Mouse (Mus musculus): ENCODE measurements around the gene Hoxa10. TPM values are rescaled to one million over a fixed set of nuclear protein-coding genes. Genes with fewer than 3 reads are reported as not detected.

Gene Hoxa10
- polyA plus RNA-seq, 1 experiment from 2014 or later: not detected

GRCm38 (mm10) chr6:52213119-52213986 is 27.3 kb downstream of the Hoxa10 start, which contains the start of the genes Hoxa3 and Gm28308:
Hoxa3 (minus strand) TSS chr6:52213336.
Gm28308 (minus strand) TSS chr6:52213339.
- ATAC-seq (replicated peaks; ENCODE audit: low FRiP score) (no peak), DNase-seq (ENCODE audit: low spot score) (peak; percentile 62)
- Histone ChIP-seq H3K4me2 (ENCODE audit: low read depth, low read length, severe bottlenecking) (no peak within 1 kb of the TSS), H3K4me1 (replicated peaks; ENCODE audit: control insufficient read depth, insufficient read depth, low read length) (peaks cover 11% of the 10 kb centered on the region), H3K27me3 (ENCODE audit: control insufficient read depth, insufficient read depth, low read length) (peaks cover 99% of the 10 kb centered on the region), H3K9me3 (ENCODE audit: control insufficient read depth, low read length) (no peaks in the 10 kb centered on the region), H3K4me3 (ENCODE audit: low read depth, low read length) (no peak within 1 kb of the TSS), H3K9ac (ENCODE audit: low read length) (no peak within 1 kb of the TSS), H3K36me3 (ENCODE audit: control insufficient read depth, insufficient read depth, low read length) (no peaks in the 10 kb centered on the region), H3K27ac (ENCODE audit: low read depth, low read length) (no peak within 1 kb of the TSS)
- WGBS: 3% methylated on average over 38 of the region's 38 CpGs

- peaks cover 99% of the 10 kb centered on the region for H3K27me3 ChIP-seq (ENCODE audit: control insufficient read depth, insufficient read depth, low read length)
Measured at GRCm38 (mm10) chr6:52212556-52213118, 28.0 kb downstream of the Hoxa10 start.

GRCm38 (mm10) chr6:52211961-52212360 is 28.7 kb downstream of the Hoxa10 start:
- no peaks in the 10 kb centered on the region for H3K36me3 ChIP-seq (ENCODE audit: control insufficient read depth, insufficient read depth, low read length)
- H3K4me2 ChIP-seq (ENCODE audit: low read depth, low read length, severe bottlenecking): no peak overlapping the region
- 3% methylated on average over 13 of the region's 13 CpGs for WGBS

More at GRCm38 (mm10) chr6:52212556-52213118, 28.0 kb downstream of the Hoxa10 start:
- Histone ChIP-seq H3K4me2 (ENCODE audit: low read depth, low read length, severe bottlenecking) (no peak overlapping the region), H3K9ac (ENCODE audit: low read length) (no peak overlapping the region), H3K4me3 (ENCODE audit: low read depth, low read length) (no peak overlapping the region), H3K9me3 (ENCODE audit: control insufficient read depth, low read length) (no peaks in the 10 kb centered on the region), H3K36me3 (ENCODE audit: control insufficient read depth, insufficient read depth, low read length) (no peaks in the 10 kb centered on the region), H3K4me1 (replicated peaks; ENCODE audit: control insufficient read depth, insufficient read depth, low read length) (peaks cover 11% of the 10 kb centered on the region), H3K27ac (ENCODE audit: low read depth, low read length) (no peak overlapping the region)
- DNase-seq (ENCODE audit: low spot score): peak; percentile 47
- under 1% methylated on average over 22 of the region's 22 CpGs for WGBS
- no peak for ATAC-seq (replicated peaks; ENCODE audit: low FRiP score)

GRCm38 (mm10) chr6:52211170-52211935 is 29.3 kb downstream of the Hoxa10 start:
- Histone ChIP-seq H3K4me2 (ENCODE audit: low read depth, low read length, severe bottlenecking) (no peak overlapping the region), H3K27me3 (ENCODE audit: control insufficient read depth, insufficient read depth, low read length) (peaks cover 99% of the 10 kb centered on the region), H3K27ac (ENCODE audit: low read depth, low read length) (no peak overlapping the region), H3K4me1 (replicated peaks; ENCODE audit: control insufficient read depth, insufficient read depth, low read length) (peaks cover 5% of the 10 kb centered on the region; the same call in 1 of the 2 replicates), H3K9me3 (ENCODE audit: control insufficient read depth, low read length) (no peaks in the 10 kb centered on the region), H3K36me3 (ENCODE audit: control insufficient read depth, insufficient read depth, low read length) (no peaks in the 10 kb centered on the region), H3K4me3 (ENCODE audit: low read depth, low read length) (no peak overlapping the region), H3K9ac (ENCODE audit: low read length) (no peak overlapping the region)
- ATAC-seq (replicated peaks; ENCODE audit: low FRiP score) (no peak), DNase-seq (ENCODE audit: low spot score) (peak; percentile 88)
- under 1% methylated on average over 37 of the region's 37 CpGs for WGBS

More at GRCm38 (mm10) chr6:52211961-52212360, 28.7 kb downstream of the Hoxa10 start:
- no peak overlapping the region for H3K9ac ChIP-seq (ENCODE audit: low read length)
- peaks cover 6% of the 10 kb centered on the region for H3K4me1 ChIP-seq (replicated peaks; ENCODE audit: control insufficient read depth, insufficient read depth, low read length)
- DNase-seq (ENCODE audit: low spot score): peak; percentile 58
- no peaks in the 10 kb centered on the region for H3K9me3 ChIP-seq (ENCODE audit: control insufficient read depth, low read length)
- peaks cover 99% of the 10 kb centered on the region for H3K27me3 ChIP-seq (ENCODE audit: control insufficient read depth, insufficient read depth, low read length)
- no peak overlapping the region for H3K4me3 ChIP-seq (ENCODE audit: low read depth, low read length)
- no peak overlapping the region for H3K27ac ChIP-seq (ENCODE audit: low read depth, low read length)
- no peak for ATAC-seq (replicated peaks; ENCODE audit: low FRiP score)

GRCm38 (mm10) chr6:52209685-52210046 is 31.0 kb downstream of the Hoxa10 start:
- Histone ChIP-seq H3K27ac (ENCODE audit: low read depth, low read length) (no peak overlapping the region), H3K4me1 (replicated peaks; ENCODE audit: control insufficient read depth, insufficient read depth, low read length) (peaks cover 5% of the 10 kb centered on the region; the same call in 1 of the 2 replicates), H3K9ac (ENCODE audit: low read length) (no peak overlapping the region), H3K9me3 (ENCODE audit: control insufficient read depth, low read length) (no peaks in the 10 kb centered on the region), H3K4me2 (ENCODE audit: low read depth, low read length, severe bottlenecking) (no peak overlapping the region), H3K4me3 (ENCODE audit: low read depth, low read length) (no peak overlapping the region), H3K27me3 (ENCODE audit: control insufficient read depth, insufficient read depth, low read length) (peaks cover 99% of the 10 kb centered on the region), H3K36me3 (ENCODE audit: control insufficient read depth, insufficient read depth, low read length) (no peaks in the 10 kb centered on the region)
- 5% methylated on average over 12 of the region's 12 CpGs for WGBS
- DNase-seq (ENCODE audit: low spot score) (no peak), ATAC-seq (replicated peaks; ENCODE audit: low FRiP score) (no peak)

- no peak overlapping the region for H3K4me2 ChIP-seq (ENCODE audit: low read depth, low read length, severe bottlenecking)
- H3K4me1 ChIP-seq (replicated peaks; ENCODE audit: control insufficient read depth, insufficient read depth, low read length): peaks cover 5% of the 10 kb centered on the region; the same call in 1 of the 2 replicates
- H3K27me3 ChIP-seq (ENCODE audit: control insufficient read depth, insufficient read depth, low read length): peaks cover 99% of the 10 kb centered on the region
- no peak overlapping the region for H3K27ac ChIP-seq (ENCODE audit: low read depth, low read length)
- ATAC-seq (replicated peaks; ENCODE audit: low FRiP score): no peak
- 2% methylated on average over 18 of the region's 18 CpGs for WGBS
- no peak overlapping the region for H3K4me3 ChIP-seq (ENCODE audit: low read depth, low read length)
- peak; percentile 52 for DNase-seq (ENCODE audit: low spot score)
- H3K9ac ChIP-seq (ENCODE audit: low read length): no peak overlapping the region
- no peaks in the 10 kb centered on the region for H3K9me3 ChIP-seq (ENCODE audit: control insufficient read depth, low read length)
- H3K36me3 ChIP-seq (ENCODE audit: control insufficient read depth, insufficient read depth, low read length): no peaks in the 10 kb centered on the region
Measured at GRCm38 (mm10) chr6:52208868-52209684, 31.6 kb downstream of the Hoxa10 start.

- peak; percentile 55 for DNase-seq (ENCODE audit: low spot score)
- peaks cover 7% of the 10 kb centered on the region; the same call in 1 of the 2 replicates for H3K4me1 ChIP-seq (replicated peaks; ENCODE audit: control insufficient read depth, insufficient read depth, low read length)
- H3K27ac ChIP-seq (ENCODE audit: low read depth, low read length): no peak within 1 kb of the TSS
- ATAC-seq (replicated peaks; ENCODE audit: low FRiP score): no peak
- no peaks in the 10 kb centered on the region for H3K9me3 ChIP-seq (ENCODE audit: control insufficient read depth, low read length)
- WGBS: 1% methylated on average over 47 of the region's 47 CpGs
- H3K4me3 ChIP-seq (ENCODE audit: low read depth, low read length): no peak within 1 kb of the TSS
- H3K4me2 ChIP-seq (ENCODE audit: low read depth, low read length, severe bottlenecking): no peak within 1 kb of the TSS
- peaks cover 99% of the 10 kb centered on the region for H3K27me3 ChIP-seq (ENCODE audit: control insufficient read depth, insufficient read depth, low read length)
- no peaks in the 10 kb centered on the region for H3K36me3 ChIP-seq (ENCODE audit: control insufficient read depth, insufficient read depth, low read length)
- no peak within 1 kb of the TSS for H3K9ac ChIP-seq (ENCODE audit: low read length)
Measured at GRCm38 (mm10) chr6:52208072-52208867, 32.4 kb downstream of the Hoxa10 start, which contains the start of gene Hoxa6. Hoxa6 (minus strand) TSS chr6:52208722.

Data from forebrain, embryonic 11.5 days (tissue).